Mouse (Mus musculus): Measurements from ENCODE around the gene Ldhc. TPM values are rescaled to one million over a fixed set of nuclear protein-coding genes. Genes with fewer than 3 reads are reported as not detected.
"Not testable (repeated sequence)": the region's sequence is repeated elsewhere in the genome, so short reads cannot be mapped to it uniquely, and the experiment has no call there.

Gene Ldhc
- total RNA-seq (2021), result not detected
- long read RNA-seq, experiment 1, result 0 reads
- long read RNA-seq, experiment 2, result 0 reads

GRCm38 (mm10) chr7:46860996-46861395 lies at the start of gene Ldhc:
Ldhc (plus strand) TSS chr7:46861203.
- TF ChIP-seq CTCF (conservative IDR thresholded peaks at IDR 0.05), result no peak

GRCm38 (mm10) chr7:46814012-46814411 lies 47.0 kb upstream of the Ldhc start:
- TF ChIP-seq CTCF (conservative IDR thresholded peaks at IDR 0.05), result no peak
- no peak overlapping the region for H3K27ac ChIP-seq
- DNase-seq (ENCODE audit: low spot score in 2 of 2), result no peak
- H3K4me3 ChIP-seq, result no peak overlapping the region

More at GRCm38 (mm10) chr7:46860996-46861395, at the start of gene Ldhc:
- no peak within 1 kb of the TSS for H3K4me3 ChIP-seq
- no peak for DNase-seq (ENCODE audit: low spot score in 2 of 2)
- H3K27ac ChIP-seq, result no peak within 1 kb of the TSS

- H3K27ac ChIP-seq; H3K4me3 ChIP-seq; DNase-seq (ENCODE audit: low spot score in 2 of 2): not testable (repeated sequence)
Measured at GRCm38 (mm10) chr7:46820876-46821632, 39.9 kb upstream of the Ldhc start.

GRCm38 (mm10) chr7:46827046-46827802 lies 33.8 kb upstream of the Ldhc start:
- H3K4me3 ChIP-seq, result no peak overlapping the region
- no peak overlapping the region for H3K27ac ChIP-seq
- DNase-seq (ENCODE audit: low spot score in 2 of 2), result no peak
- no peak for TF ChIP-seq CTCF (conservative IDR thresholded peaks at IDR 0.05)

- Histone ChIP-seq H3K4me3 (no peak overlapping the region), H3K27ac (no peak overlapping the region)
- no peak for TF ChIP-seq CTCF (conservative IDR thresholded peaks at IDR 0.05)
- no peak for DNase-seq (ENCODE audit: low spot score in 2 of 2)
Measured at GRCm38 (mm10) chr7:46827803-46828184, 33.2 kb upstream of the Ldhc start.

GRCm38 (mm10) chr7:46829911-46830310 lies 31.1 kb upstream of the Ldhc start:
- TF ChIP-seq CTCF (conservative IDR thresholded peaks at IDR 0.05), result no peak
- Histone ChIP-seq H3K4me3 (no peak overlapping the region), H3K27ac (no peak overlapping the region)
- DNase-seq (ENCODE audit: low spot score in 2 of 2), result no peak

GRCm38 (mm10) chr7:46830799-46831590 lies 30.0 kb upstream of the Ldhc start:
- Histone ChIP-seq H3K4me3 (no peak overlapping the region), H3K27ac (no peak overlapping the region)
- no peak for DNase-seq (ENCODE audit: low spot score in 2 of 2)
- TF ChIP-seq CTCF (conservative IDR thresholded peaks at IDR 0.05), result no peak

GRCm38 (mm10) chr7:46831693-46832092 lies 29.3 kb upstream of the Ldhc start:
- Histone ChIP-seq H3K4me3 (no peak overlapping the region), H3K27ac (no peak overlapping the region)
- no peak for DNase-seq (ENCODE audit: low spot score in 2 of 2)
- TF ChIP-seq CTCF (conservative IDR thresholded peaks at IDR 0.05), result no peak

- H3K27ac ChIP-seq; H3K4me3 ChIP-seq; DNase-seq (ENCODE audit: low spot score in 2 of 2): not testable (repeated sequence)
Measured at GRCm38 (mm10) chr7:46832112-46832810, 28.7 kb upstream of the Ldhc start.

- TF ChIP-seq CTCF (conservative IDR thresholded peaks at IDR 0.05), result no peak
- no peak overlapping the region for H3K27ac ChIP-seq
Measured at GRCm38 (mm10) chr7:46833266-46833665, 27.7 kb upstream of the Ldhc start.

GRCm38 (mm10) chr7:46833670-46834255 lies 27.2 kb upstream of the Ldhc start:
- Histone ChIP-seq H3K27ac (no peak overlapping the region), H3K4me3 (no peak overlapping the region)
- no peak for TF ChIP-seq CTCF (conservative IDR thresholded peaks at IDR 0.05)
- DNase-seq (ENCODE audit: low spot score in 2 of 2), result no peak

More at GRCm38 (mm10) chr7:46833266-46833665, 27.7 kb upstream of the Ldhc start:
- no peak for DNase-seq (ENCODE audit: low spot score in 2 of 2)
- H3K4me3 ChIP-seq, result no peak overlapping the region

GRCm38 (mm10) chr7:46834994-46835610 lies 25.9 kb upstream of the Ldhc start:
- no peak for DNase-seq (ENCODE audit: low spot score in 2 of 2)
- TF ChIP-seq CTCF (conservative IDR thresholded peaks at IDR 0.05), result no peak
- Histone ChIP-seq H3K27ac (no peak overlapping the region), H3K4me3 (no peak overlapping the region)

Measured in layer of hippocampus, adult 2 months (tissue).